8 mouse cellular contexts compared by ENCODE assay signal in genomic region chr13:30973501-30974246, GRCm38 (mm10). TPM values are rescaled to one million over a fixed set of nuclear protein-coding genes. Genes with fewer than 3 reads are reported as not detected.
DNase-seq lines count a peak whose midpoint lies in the region; ATAC-seq lines count a peak whose summit lies in the region.

Gene Exoc2 (minus strand): TSS chr13:30974093.
Gene Gm5447 (plus strand): TSS chr13:30974204.

- H3K4me1 ChIP-seq in brown adipose tissue, adult 24 weeks (ENCODE audit: control insufficient read depth, insufficient read depth, insufficient read length, low read length) = no peaks in the 10 kb centered on the region; the same call in none of the 2 replicates
- H3K4me1 ChIP-seq in heart, embryonic 13.5 days = peaks cover 23% of the 10 kb centered on the region
- peaks cover 44% of the 10 kb centered on the region for H3K4me1 ChIP-seq in liver, embryonic 13.5 days (replicated peaks)
- H3K4me1 ChIP-seq in stomach, embryonic 14.5 days (ENCODE audit: control insufficient read depth, insufficient read depth, low read length) = peaks cover 12% of the 10 kb centered on the region; the same call in 1 of the 2 replicates

- peak within 1 kb of the TSS; percentile 29 for H3K27ac ChIP-seq in brown adipose tissue, adult 24 weeks (replicated peaks; ENCODE audit: low read depth, low read length)
- H3K27ac ChIP-seq in heart, embryonic 13.5 days (replicated peaks) = peak within 1 kb of the TSS; percentile 86
- H3K27ac ChIP-seq in liver, embryonic 13.5 days = peak within 1 kb of the TSS; percentile 87
- H3K27ac ChIP-seq in stomach, embryonic 14.5 days (ENCODE audit: low read length) = peak within 1 kb of the TSS; percentile 79

- peaks cover 3% of the 10 kb centered on the region; the same call in 1 of the 2 replicates for H3K27me3 ChIP-seq in heart, embryonic 13.5 days (replicated peaks)
- no peaks in the 10 kb centered on the region for H3K27me3 ChIP-seq in liver, embryonic 13.5 days
- no peaks in the 10 kb centered on the region for H3K27me3 ChIP-seq in stomach, embryonic 14.5 days (ENCODE audit: control insufficient read depth, insufficient read depth, low read length)

- ATAC-seq in heart, embryonic 13.5 days (ENCODE audit: extremely low read depth, insufficient number of reproducible peaks, low FRiP score, low TSS enrichment) = peak; percentile 80
- ATAC-seq in liver, embryonic 13.5 days (ENCODE audit: low read depth) = peak; percentile 93
- ATAC-seq in stomach, embryonic 14.5 days (ENCODE audit: insufficient number of reproducible peaks, insufficient read depth, low FRiP score, low read depth) = peak; percentile 93

- no peaks in the 10 kb centered on the region for H3K9me3 ChIP-seq in heart, embryonic 13.5 days
- H3K9me3 ChIP-seq in liver, embryonic 13.5 days (replicated peaks) = no peaks in the 10 kb centered on the region
- H3K9me3 ChIP-seq in stomach, embryonic 14.5 days (ENCODE audit: control insufficient read depth, low read depth, low read length) = no peaks in the 10 kb centered on the region

- H3K9ac ChIP-seq in heart, embryonic 13.5 days = peak within 1 kb of the TSS; percentile 93
- H3K9ac ChIP-seq in liver, embryonic 13.5 days = peak within 1 kb of the TSS; percentile 90
- H3K9ac ChIP-seq in stomach, embryonic 14.5 days (replicated peaks; ENCODE audit: low read depth, low read length) = peak within 1 kb of the TSS; percentile 84

- no peaks in the 10 kb centered on the region for H3K36me3 ChIP-seq in heart, embryonic 13.5 days
- no peaks in the 10 kb centered on the region for H3K36me3 ChIP-seq in liver, embryonic 13.5 days
- H3K36me3 ChIP-seq in stomach, embryonic 14.5 days (ENCODE audit: control insufficient read depth, insufficient read depth, low read length) = no peaks in the 10 kb centered on the region

- H3K4me2 ChIP-seq in heart, embryonic 13.5 days = peak within 1 kb of the TSS; percentile 72
- H3K4me2 ChIP-seq in liver, embryonic 13.5 days = peak within 1 kb of the TSS; percentile 72
- peak within 1 kb of the TSS; percentile 66 for H3K4me2 ChIP-seq in stomach, embryonic 14.5 days (replicated peaks; ENCODE audit: low read depth, low read length)

- peak; percentile 60 to 73 for DNase-seq in CD8-positive naive resting alpha-beta T cell, adult 2 months (ENCODE audit: low read depth in 2 of 2, low spot score in 2 of 2)
- peak; percentile 21 for DNase-seq in fat pad, adult 2 months (ENCODE audit: extremely low read depth, low read depth, low spot score)
- peak; percentile 91 for DNase-seq in kidney, postnatal 10 days
- DNase-seq in liver, embryonic 13.5 days = peak; percentile 71
- DNase-seq in natural killer cell, adult 2 months (ENCODE audit: low spot score in 2 of 2) = peak; percentile 63 to 73

- WGBS in heart, embryonic 13.5 days = under 1% methylated on average over 54 of the region's 54 CpGs
- WGBS in liver, embryonic 13.5 days (ENCODE audit: insufficient replicate concordance) = under 1% methylated on average over 53 of the region's 54 CpGs
- WGBS in stomach, embryonic 14.5 days = under 1% methylated on average over 54 of the region's 54 CpGs

- peak within 1 kb of the TSS; percentile 94 for H3K4me3 ChIP-seq in brown adipose tissue, adult 24 weeks (ENCODE audit: insufficient read depth, low read depth, low read length)
- H3K4me3 ChIP-seq in heart, embryonic 13.5 days = peak within 1 kb of the TSS; percentile 98
- peak within 1 kb of the TSS; percentile 82 for H3K4me3 ChIP-seq in liver, embryonic 13.5 days (replicated peaks)
- peak within 1 kb of the TSS; percentile 93 for H3K4me3 ChIP-seq in stomach, embryonic 14.5 days (ENCODE audit: low read depth, low read length)

RNA-seq across cellular contexts. Expression of gene Exoc2, which starts in this region (rescaled TPM):
- polyA plus RNA-seq in brown adipose tissue, adult 24 weeks (2012; ENCODE audit: insufficient read depth, insufficient read length, missing spikeins) = 9.1 and 9.2 TPM in 2 replicates
- 20.1 and 20.9 TPM in 2 replicates for polyA plus RNA-seq in heart, embryonic 13.5 days (2015; fragmentation: Nextera tagmentation; extraction: Ambion mirVana)
- polyA plus RNA-seq in liver, embryonic 13.5 days (2015; fragmentation: Nextera tagmentation; extraction: Ambion mirVana) = 13.5 and 17.8 TPM in 2 replicates
- 36.0 and 37.1 TPM in 2 replicates for polyA plus RNA-seq in stomach, embryonic 14.5 days (2014; fragmentation: Nextera tagmentation; extraction: Ambion mirVana)

RNA-seq across cellular contexts. Expression of gene Gm5447, which starts in this region (rescaled TPM):
- not detected in 2 replicates for polyA plus RNA-seq in brown adipose tissue, adult 24 weeks (2012; ENCODE audit: insufficient read depth, insufficient read length, missing spikeins)
- polyA plus RNA-seq in heart, embryonic 13.5 days (2015; fragmentation: Nextera tagmentation; extraction: Ambion mirVana) = not detected in 2 replicates
- polyA plus RNA-seq in liver, embryonic 13.5 days (2015; fragmentation: Nextera tagmentation; extraction: Ambion mirVana) = not detected in 2 replicates
- 0.13 and 0.14 TPM in 2 replicates for polyA plus RNA-seq in stomach, embryonic 14.5 days (2014; fragmentation: Nextera tagmentation; extraction: Ambion mirVana)

Comparison
In these comparisons a context has a peak if more than half of its experiments do, and no peak if none do; other contexts are left out.
1. Peak in every context shown above with its lines: DNase-seq, ATAC-seq, H3K4me3 ChIP-seq and H3K27ac ChIP-seq.
2. DNase-seq: peak in every context shown above with its lines; median percentile 91 in kidney, postnatal 10 days; 71 in liver, embryonic 13.5 days; 68 in natural killer cell, adult 2 months; 66 in CD8-positive naive resting alpha-beta T cell, adult 2 months; 21 in fat pad, adult 2 months.
3. H3K27ac ChIP-seq: peak in every context shown above with its lines; median percentile 87 in liver, embryonic 13.5 days; 86 in heart, embryonic 13.5 days; 79 in stomach, embryonic 14.5 days; 29 in brown adipose tissue, adult 24 weeks.